In the genomic region with DNA sequence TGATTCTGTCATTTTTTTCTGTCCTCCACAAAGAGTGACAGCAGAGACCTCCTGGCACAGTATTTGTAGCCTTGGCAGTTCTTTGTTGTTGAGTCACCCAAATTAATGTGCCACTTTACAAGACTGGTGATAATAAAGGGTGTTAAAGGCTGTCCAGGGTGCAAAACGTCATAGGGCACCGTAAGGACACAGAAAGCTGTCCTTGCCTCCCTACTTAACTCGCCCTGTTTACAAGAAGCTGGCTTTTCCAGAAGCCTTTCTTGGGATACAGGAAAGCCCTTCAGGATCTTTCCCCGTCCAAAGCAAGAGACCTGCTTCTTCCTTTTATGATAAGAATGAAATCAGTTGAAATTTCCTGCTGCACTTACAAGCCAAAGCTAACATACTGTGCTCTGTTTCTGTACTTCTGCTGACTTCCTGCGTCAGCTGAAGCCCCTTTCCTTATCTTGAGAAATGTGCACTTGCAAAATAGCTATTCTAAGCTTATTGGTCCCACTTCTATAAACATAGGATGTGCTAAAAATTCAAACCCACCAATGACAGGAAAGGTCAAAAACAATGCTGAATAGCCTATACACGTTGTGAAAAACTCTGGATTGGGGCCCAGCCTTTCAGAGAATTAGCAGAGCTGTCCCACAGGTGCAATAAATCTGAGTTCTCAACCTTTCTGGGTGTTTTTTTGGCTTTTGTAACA, we compare ENCODE assay signal across 17 mouse cellular contexts. TPM values are rescaled to one million over a fixed set of nuclear protein-coding genes. Genes with fewer than 3 reads are reported as not detected.
DNase-seq lines count a peak whose midpoint lies in the region; ATAC-seq and TF ChIP-seq lines count a peak whose summit lies in the region.
"Had no signal": no experiment of that assay in that cellular context is flagged by ENCODE, and none has a peak within 500 bp of the region (broad histone marks: within the 10 kb centered on the region; RNA-seq: fewer than 3 reads in every experiment).

No protein-coding gene starts in this region.

- no peaks in the 10 kb centered on the region for H3K36me3 ChIP-seq in liver, embryonic 13.5 days
- H3K36me3 ChIP-seq in liver, embryonic 11.5 days (ENCODE audit: control insufficient read depth, insufficient read depth, low read length): no peaks in the 10 kb centered on the region
- H3K36me3 ChIP-seq in limb, embryonic 14.5 days (ENCODE audit: control insufficient read depth, insufficient read depth, low read length): no peaks in the 10 kb centered on the region
- no peaks in the 10 kb centered on the region for H3K36me3 ChIP-seq in forebrain, embryonic 13.5 days (ENCODE audit: poor library complexity, severe bottlenecking)
- H3K36me3 ChIP-seq: forebrain, embryonic 10.5 days; neural tube, embryonic 13.5 days had no signal

- no peaks in the 10 kb centered on the region for H3K27me3 ChIP-seq in liver, embryonic 13.5 days
- no peaks in the 10 kb centered on the region for H3K27me3 ChIP-seq in liver, embryonic 11.5 days (replicated peaks; ENCODE audit: control insufficient read depth, insufficient read depth, low read length)
- H3K27me3 ChIP-seq in limb, embryonic 14.5 days (ENCODE audit: control insufficient read depth, insufficient read depth, low read length): no peaks in the 10 kb centered on the region
- no peaks in the 10 kb centered on the region for H3K27me3 ChIP-seq in forebrain, embryonic 13.5 days
- H3K27me3 ChIP-seq: neural tube, embryonic 13.5 days had no signal

- H3K4me2 ChIP-seq in liver, embryonic 13.5 days: no peak overlapping the region
- no peak overlapping the region for H3K4me2 ChIP-seq in liver, embryonic 11.5 days
- H3K4me2 ChIP-seq in limb, embryonic 14.5 days (replicated peaks; ENCODE audit: low read depth, low read length, severe bottlenecking): no peak overlapping the region
- no peak overlapping the region for H3K4me2 ChIP-seq in forebrain, embryonic 13.5 days
- H3K4me2 ChIP-seq: neural tube, embryonic 13.5 days had no signal

- no peak overlapping the region for H3K27ac ChIP-seq in liver, embryonic 13.5 days
- no peak overlapping the region for H3K27ac ChIP-seq in liver, embryonic 11.5 days (ENCODE audit: low read depth, low read length)
- H3K27ac ChIP-seq in limb, embryonic 14.5 days (replicated peaks; ENCODE audit: low read depth, low read length): no peak overlapping the region
- no peak overlapping the region for H3K27ac ChIP-seq in forebrain, embryonic 13.5 days
- H3K27ac ChIP-seq: forebrain, embryonic 10.5 days; neural tube, embryonic 13.5 days had no signal

- 30% methylated on average over 6 of the region's 6 CpGs for WGBS in liver, embryonic 13.5 days (ENCODE audit: insufficient replicate concordance)
- WGBS in liver, embryonic 11.5 days: 42% methylated on average over 6 of the region's 6 CpGs
- 48% methylated on average over 6 of the region's 6 CpGs for whole genome bisulfite sequencing in limb, embryonic 14.5 days
- WGBS in forebrain, embryonic 13.5 days: 63% methylated on average over 6 of the region's 6 CpGs

- TF ChIP-seq POLR2A in limb, embryonic 14.5 days (IDR thresholded peaks at IDR 0.05; ENCODE audit: borderline replicate concordance, extremely low read depth, insufficient read depth, insufficient read length): no peak

- DNase-seq in adrenal gland, postnatal 10 days: peak; percentile 54
- DNase-seq in adrenal gland, postnatal 25 days: no peak
- DNase-seq in liver, embryonic 13.5 days: no peak
- no peak for DNase-seq in liver, embryonic 11.5 days (ENCODE audit: low spot score)
- peak; percentile 6 to 14 for DNase-seq in heart, adult 9 months (ENCODE audit: low spot score in 2 of 2)
- DNase-seq in limb, embryonic 14.5 days (ENCODE audit: low spot score): peak; percentile 75
- no peak for DNase-seq in spleen, postnatal 4 days (ENCODE audit: low spot score in 2 of 2)
- DNase-seq: cerebellum, adult 9-10 months had no signal

- no peaks in the 10 kb centered on the region for H3K4me1 ChIP-seq in liver, embryonic 13.5 days (replicated peaks)
- H3K4me1 ChIP-seq in liver, embryonic 11.5 days (replicated peaks; ENCODE audit: control insufficient read depth, insufficient read depth, low read length): no peaks in the 10 kb centered on the region
- no peaks in the 10 kb centered on the region for H3K4me1 ChIP-seq in limb, embryonic 14.5 days (ENCODE audit: control insufficient read depth, insufficient read depth, low read length)
- no peaks in the 10 kb centered on the region for H3K4me1 ChIP-seq in forebrain, embryonic 13.5 days
- H3K4me1 ChIP-seq: forebrain, embryonic 10.5 days; neural tube, embryonic 13.5 days had no signal

- H3K9me3 ChIP-seq in liver, embryonic 13.5 days (replicated peaks): no peaks in the 10 kb centered on the region
- no peaks in the 10 kb centered on the region for H3K9me3 ChIP-seq in liver, embryonic 11.5 days (ENCODE audit: control insufficient read depth, low read length)
- no peaks in the 10 kb centered on the region for H3K9me3 ChIP-seq in limb, embryonic 14.5 days (ENCODE audit: control insufficient read depth, low read length)
- H3K9me3 ChIP-seq in forebrain, embryonic 13.5 days (replicated peaks): no peaks in the 10 kb centered on the region
- H3K9me3 ChIP-seq: forebrain, embryonic 10.5 days; neural tube, embryonic 13.5 days had no signal

- no peak overlapping the region for H3K9ac ChIP-seq in liver, embryonic 13.5 days
- no peak overlapping the region for H3K9ac ChIP-seq in liver, embryonic 11.5 days (ENCODE audit: low read depth, low read length)
- no peak overlapping the region for H3K9ac ChIP-seq in limb, embryonic 14.5 days (ENCODE audit: low read depth, low read length, severe bottlenecking)
- no peak overlapping the region for H3K9ac ChIP-seq in forebrain, embryonic 13.5 days
- H3K9ac ChIP-seq: neural tube, embryonic 13.5 days had no signal

- H3K4me3 ChIP-seq in liver, embryonic 13.5 days (replicated peaks): no peak overlapping the region
- no peak overlapping the region for H3K4me3 ChIP-seq in liver, embryonic 11.5 days (ENCODE audit: low read depth, low read length)
- H3K4me3 ChIP-seq in limb, embryonic 14.5 days (replicated peaks; ENCODE audit: low read length): no peak overlapping the region
- no peak overlapping the region for H3K4me3 ChIP-seq in forebrain, embryonic 13.5 days
- H3K4me3 ChIP-seq: forebrain, embryonic 10.5 days; neural tube, embryonic 13.5 days had no signal

- 0 out of 2 replicates have a peak, but pooled peaks have one; percentile 10 for ATAC-seq in liver, embryonic 13.5 days (ENCODE audit: low read depth)
- no peak; the same call in 1 of the 2 replicates for ATAC-seq in liver, embryonic 11.5 days (replicated peaks; ENCODE audit: low FRiP score)
- 0 out of 2 replicates have a peak, but pooled peaks have one; percentile 41 for ATAC-seq in limb, embryonic 14.5 days (ENCODE audit: low FRiP score, low read depth)
- ATAC-seq in forebrain, embryonic 13.5 days: no peak
- ATAC-seq: inflammation-experienced regulatory T-cells, adult 6 months; midbrain, embryonic 16.5 days had no signal

RNA-seq across cellular contexts. Expression of a gene that starts 13.2 kb away (rescaled TPM):
- not detected for total RNA-seq in adrenal gland, postnatal 10 days (2021)
- total RNA-seq in adrenal gland, postnatal 25 days (2021): not detected in 2 replicates
- 0.12 and 0.16 TPM in 2 replicates for polyA plus RNA-seq in liver, embryonic 13.5 days (2015; fragmentation: Nextera tagmentation; extraction: Ambion mirVana)
- polyA plus RNA-seq in liver, embryonic 11.5 days (2014; fragmentation: Nextera tagmentation; extraction: Ambion mirVana): 0.08 TPM in 1 of 2 replicates, not detected in the other
- polyA plus RNA-seq in limb, embryonic 14.5 days (2012; rRNA removed): not detected in 2 replicates
- polyA plus RNA-seq in limb, embryonic 14.5 days (2014; fragmentation: Nextera tagmentation; extraction: Ambion mirVana): not detected in 2 replicates
- not detected in 2 replicates for polyA plus RNA-seq in forebrain, embryonic 13.5 days (2015; fragmentation: Nextera tagmentation; extraction: Ambion mirVana)
- total RNA-seq: heart, postnatal 36 days; left cerebral cortex, adult 18-20 months had no signal
- polyA plus RNA-seq: embryonic facial prominence, embryonic 11.5 days; forebrain, embryonic 10.5 days; inflammation-experienced regulatory T-cells, adult 6 months; large intestine, adult 2 months; midbrain, embryonic 16.5 days; neural tube, embryonic 13.5 days had no signal

RNA-seq across cellular contexts. Expression of a gene that starts 46.9 kb away (rescaled TPM):
- total RNA-seq in adrenal gland, postnatal 10 days (2021): 10 to 100 TPM; 13.2 to 31.6 TPM
- total RNA-seq in adrenal gland, postnatal 25 days (2021): 1.1 TPM in 1 of 2 replicates, not detected in the other
- polyA plus RNA-seq in liver, embryonic 13.5 days (2015; fragmentation: Nextera tagmentation; extraction: Ambion mirVana): 16.2 and 19.6 TPM in 2 replicates
- polyA plus RNA-seq in liver, embryonic 11.5 days (2014; fragmentation: Nextera tagmentation; extraction: Ambion mirVana): 6.7 and 8.0 TPM in 2 replicates
- not detected in 2 replicates for polyA plus RNA-seq in limb, embryonic 14.5 days (2012; rRNA removed)
- not detected in 2 replicates for polyA plus RNA-seq in limb, embryonic 14.5 days (2014; fragmentation: Nextera tagmentation; extraction: Ambion mirVana)
- polyA plus RNA-seq in forebrain, embryonic 13.5 days (2015; fragmentation: Nextera tagmentation; extraction: Ambion mirVana): not detected in 2 replicates
- total RNA-seq: heart, postnatal 36 days; left cerebral cortex, adult 18-20 months had no signal
- polyA plus RNA-seq: embryonic facial prominence, embryonic 11.5 days; forebrain, embryonic 10.5 days; inflammation-experienced regulatory T-cells, adult 6 months; large intestine, adult 2 months; midbrain, embryonic 16.5 days; neural tube, embryonic 13.5 days had no signal

Comparison
In these comparisons a context has a peak if more than half of its experiments do, and no peak if none do; other contexts are left out.
1. DNase-seq: peak in adrenal gland, postnatal 10 days (single experiment), heart, adult 9 months (2 of 2) and limb, embryonic 14.5 days (single experiment); none in adrenal gland, postnatal 25 days (single experiment), liver, embryonic 13.5 days (single experiment), liver, embryonic 11.5 days (single experiment) and spleen, postnatal 4 days (0 of 2).
2. ATAC-seq: peak in liver, embryonic 13.5 days (single experiment) and limb, embryonic 14.5 days (single experiment); none in liver, embryonic 11.5 days (single experiment) and forebrain, embryonic 13.5 days (single experiment).